Mouse (Mus musculus): Measurements from ENCODE around the gene Psmd14. TPM values are rescaled to one million over a fixed set of nuclear protein-coding genes. Genes with fewer than 3 reads are reported as not detected.

Gene Psmd14
- polyA plus RNA-seq, 1 experiment, result 22.5 TPM

DNA sequence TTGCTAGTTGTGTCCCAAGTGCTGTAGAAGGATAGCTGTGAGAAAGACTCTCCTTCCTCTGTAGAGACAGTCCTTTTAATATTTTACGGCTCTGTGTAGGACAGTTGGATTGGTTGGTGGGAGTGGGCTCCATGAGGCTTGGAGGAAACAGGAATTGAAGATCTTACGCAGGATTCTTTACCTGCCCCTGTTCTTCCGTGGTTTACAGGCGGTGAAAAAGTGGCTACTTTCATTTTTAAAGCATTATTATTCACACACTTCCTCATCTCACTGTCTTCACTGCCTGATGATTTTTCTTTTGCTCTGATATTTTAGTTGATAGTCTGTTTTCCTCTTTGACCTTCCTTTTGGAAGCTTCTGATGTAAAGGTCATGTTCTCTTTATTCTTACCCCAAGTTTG lies 108.7 kb downstream of the Psmd14 start:
- Histone ChIP-seq H3K36me3 (ENCODE audit: control insufficient read depth, insufficient read depth, low read length) (no peaks in the 10 kb centered on the region), H3K4me1 (ENCODE audit: control insufficient read depth, insufficient read depth, low read length) (peaks cover 2% of the 10 kb centered on the region; the same call in 1 of the 2 replicates), H3K4me3 (ENCODE audit: insufficient read depth, low read depth, low read length) (no peak overlapping the region), H3K27me3 (replicated peaks; ENCODE audit: control insufficient read depth, insufficient read depth, low read length) (peaks cover 7% of the 10 kb centered on the region), H3K27ac (ENCODE audit: insufficient read depth, low read depth, low read length) (no peak overlapping the region)
- DNase-seq, result no peak
- WGBS, result 76% methylated on average over 4 of the region's 4 CpGs
- no peak for TF ChIP-seq CTCF (conservative IDR thresholded peaks at IDR 0.05; ENCODE audit: insufficient read depth, insufficient read length, low read depth, low read length)
- no peak for TF ChIP-seq POLR2A (IDR thresholded peaks at IDR 0.05; ENCODE audit: low read depth, low read length)

DNA sequence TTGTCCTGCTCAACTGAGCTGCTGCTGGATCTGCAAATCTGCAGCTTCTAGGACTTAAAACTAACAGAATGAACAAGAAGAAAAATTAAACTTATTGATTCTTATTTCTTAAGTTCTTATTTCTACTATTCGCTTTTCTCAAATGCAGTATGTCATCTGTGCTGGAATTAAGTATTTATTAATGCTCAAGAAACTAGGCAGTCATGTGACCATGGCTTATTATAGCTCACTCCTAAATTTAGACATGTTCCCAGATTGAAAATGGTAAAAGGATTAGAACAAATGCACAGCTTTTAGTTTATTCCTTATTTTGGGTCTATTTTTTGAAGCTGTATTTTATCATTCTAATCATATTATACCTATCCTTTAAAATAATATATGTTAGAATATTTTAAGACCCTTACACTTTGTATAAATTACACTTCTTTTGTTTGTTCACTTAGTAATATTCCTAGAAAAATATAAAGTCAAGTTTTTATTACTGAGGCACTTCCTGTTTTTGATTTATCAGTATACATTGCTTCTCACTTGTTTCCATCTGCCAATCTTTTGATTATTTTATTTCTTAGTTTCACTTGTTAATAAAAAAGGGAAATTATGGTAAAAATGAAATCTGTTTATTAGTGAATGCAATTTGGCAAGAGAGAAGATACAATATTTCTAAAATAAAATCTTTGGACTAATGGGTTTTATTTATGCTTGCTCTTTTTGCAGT lies 112.1 kb downstream of the Psmd14 start:
- no peak for DNase-seq
- no peak overlapping the region for H3K4me3 ChIP-seq (ENCODE audit: insufficient read depth, low read depth, low read length)
- H3K27me3 ChIP-seq (replicated peaks; ENCODE audit: control insufficient read depth, insufficient read depth, low read length), result no peaks in the 10 kb centered on the region; the same call in 1 of the 2 replicates
- 83% methylated on average over 1 of the region's 1 CpGs for WGBS
- no peaks in the 10 kb centered on the region for H3K4me1 ChIP-seq (ENCODE audit: control insufficient read depth, insufficient read depth, low read length)
- no peak overlapping the region for H3K27ac ChIP-seq (ENCODE audit: insufficient read depth, low read depth, low read length)
- no peaks in the 10 kb centered on the region for H3K36me3 ChIP-seq (ENCODE audit: control insufficient read depth, insufficient read depth, low read length)
- TF ChIP-seq POLR2A (IDR thresholded peaks at IDR 0.05; ENCODE audit: low read depth, low read length), result no peak
- TF ChIP-seq CTCF (conservative IDR thresholded peaks at IDR 0.05; ENCODE audit: insufficient read depth, insufficient read length, low read depth, low read length), result no peak

DNA sequence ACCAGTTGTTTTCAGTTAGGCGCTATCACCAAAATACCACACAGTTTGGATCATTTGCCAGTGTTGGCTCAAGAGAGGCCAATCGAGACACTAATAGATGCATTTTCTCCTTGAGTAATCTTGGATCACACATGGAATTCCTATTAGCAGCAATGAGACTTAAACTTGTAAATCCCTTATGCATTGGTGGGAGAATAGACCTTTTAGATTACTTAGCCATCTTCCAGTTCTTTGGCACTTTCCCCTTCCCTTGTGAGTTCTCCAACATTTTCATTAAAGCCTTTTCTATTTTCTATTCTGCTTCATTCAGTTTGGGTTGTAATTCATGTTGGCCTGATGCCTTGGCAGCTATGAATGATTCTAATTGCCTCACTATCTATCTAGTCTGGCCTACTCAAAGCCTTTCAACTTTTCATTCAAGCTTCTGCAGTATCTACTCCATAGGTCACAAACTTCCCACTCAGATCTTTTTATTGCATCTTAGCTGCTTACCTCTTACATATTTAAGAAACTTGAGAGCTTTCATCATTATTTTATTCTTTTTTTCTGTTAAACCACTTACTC lies 125.8 kb downstream of the Psmd14 start:
- Histone ChIP-seq H3K36me3 (ENCODE audit: control insufficient read depth, insufficient read depth, low read length) (no peaks in the 10 kb centered on the region), H3K27ac (ENCODE audit: insufficient read depth, low read depth, low read length) (no peak overlapping the region), H3K4me1 (ENCODE audit: control insufficient read depth, insufficient read depth, low read length) (no peaks in the 10 kb centered on the region), H3K27me3 (replicated peaks; ENCODE audit: control insufficient read depth, insufficient read depth, low read length) (no peaks in the 10 kb centered on the region), H3K4me3 (ENCODE audit: insufficient read depth, low read depth, low read length) (no peak overlapping the region)
- DNase-seq, result no peak
- TF ChIP-seq POLR2A (IDR thresholded peaks at IDR 0.05; ENCODE audit: low read depth, low read length), result no peak
- TF ChIP-seq CTCF (conservative IDR thresholded peaks at IDR 0.05; ENCODE audit: insufficient read depth, insufficient read length, low read depth, low read length), result no peak
- WGBS, result 69% methylated on average over 2 of the region's 2 CpGs

Other genes starting within 250 kb of the Psmd14 start
- 4.5 and 6.4 TPM in 2 replicates for gene Tank, start 133.1 kb upstream of the Psmd14 start, polyA plus RNA-seq (2012; rRNA removed)
- 0.03 TPM in 1 of 2 replicates, not detected in the other for gene Tbr1, start 91.2 kb downstream of the Psmd14 start, polyA plus RNA-seq (2012; rRNA removed)